Mouse (Mus musculus) cortical plate, adult 2 months (tissue): ENCODE results near the gene Sox15. TPM values are rescaled to one million over a fixed set of nuclear protein-coding genes. Genes with fewer than 3 reads are reported as not detected.
"Not testable (repeated sequence)": the region's sequence is repeated elsewhere in the genome, so short reads cannot be mapped to it uniquely, and the experiment has no call there.

ENCODE experiments used
- H3K27ac ChIP-seq: fragments of 200-500 bp; 2 replicates; pipeline ENCODE4 v1.5.1; 2012; ENCODE audit warnings: low read length, control low read depth, inconsistent platforms; ENCODE audit not compliant: insufficient read depth
- H3K4me1 ChIP-seq: fragments of 200-500 bp; 2 replicates; pipeline ENCODE4 v1.6.1; 2011; ENCODE audit warnings: low read length; ENCODE audit not compliant: control insufficient read depth, insufficient read depth
- H3K4me3 ChIP-seq: fragments of 200-500 bp; 2 replicates; pipeline ENCODE4 v1.5.1; 2011; ENCODE audit warnings: mild to moderate bottlenecking, low read length, control low read depth; ENCODE audit not compliant: insufficient read depth
- CTCF ChIP-seq: fragments of 200-500 bp; IDR thresholded peaks from 2 replicates; pipeline ENCODE4 v1.5.1; 2011; ENCODE audit warnings: mild to moderate bottlenecking, control low read depth, low read length; ENCODE audit not compliant: insufficient read depth; ENCODE audit errors: extremely low read depth
- POLR2A ChIP-seq: fragments of 200-500 bp; IDR thresholded peaks from 2 replicates; pipeline ENCODE4 v1.6.1; 2011; ENCODE audit warnings: mild to moderate bottlenecking, low read length, control low read depth; ENCODE audit not compliant: insufficient read depth; ENCODE audit errors: extremely low read depth
- polyA plus RNA-seq: library from polyadenylated mRNA; depleted of rRNA; stranded (reverse); fragments of >200 nt; gene quantifications from 2 replicates; pipeline ENCODE4 v1.2.3, GENCODE M21; 2012; rRNA removed

Sox15 gene
- 0.25 and 0.28 TPM in 2 replicates for polyA plus RNA-seq

DNA sequence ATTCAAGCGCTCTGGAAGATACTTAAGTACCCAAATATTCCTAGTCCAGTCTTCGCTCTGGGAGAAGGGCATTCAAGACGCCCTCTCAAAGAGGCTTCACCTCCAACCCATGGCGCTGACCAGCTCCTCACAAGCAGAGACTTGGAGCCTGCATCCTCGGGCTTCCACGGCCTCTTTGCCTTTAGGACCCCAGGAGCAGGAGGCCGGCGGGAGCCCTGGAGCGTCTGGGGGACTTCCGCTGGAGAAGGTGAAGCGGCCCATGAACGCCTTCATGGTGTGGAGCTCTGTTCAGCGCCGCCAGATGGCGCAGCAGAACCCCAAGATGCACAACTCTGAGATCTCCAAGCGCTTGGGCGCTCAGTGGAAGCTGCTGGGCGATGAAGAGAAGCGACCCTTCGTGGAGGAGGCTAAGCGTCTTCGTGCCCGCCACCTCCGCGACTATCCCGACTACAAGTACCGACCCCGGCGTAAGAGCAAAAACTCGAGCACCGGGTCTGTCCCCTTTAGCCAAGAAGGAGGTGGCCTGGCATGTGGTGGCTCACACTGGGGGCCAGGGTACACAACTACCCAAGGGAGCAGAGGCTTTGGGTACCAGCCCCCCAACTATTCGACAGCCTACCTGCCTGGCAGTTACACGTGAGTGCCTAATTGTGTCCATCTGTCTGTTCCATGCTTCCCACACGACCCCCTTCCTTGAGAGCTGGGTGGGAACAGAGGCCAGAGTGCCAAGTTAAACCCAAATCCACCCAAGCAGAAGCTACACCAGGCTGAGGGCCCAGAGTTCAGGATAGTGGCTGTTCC, at the start of gene Sox15:
TSS of gene Sox15 (plus strand) at position 51 of the 801 bp plus-strand sequence.
- Histone ChIP-seq H3K4me3 (no peak within 1 kb of the TSS), H3K4me1 (no peaks in the 10 kb centered on the region), H3K27ac (no peak within 1 kb of the TSS)
- TF ChIP-seq POLR2A (no peak), CTCF (peak; percentile 65)

DNA sequence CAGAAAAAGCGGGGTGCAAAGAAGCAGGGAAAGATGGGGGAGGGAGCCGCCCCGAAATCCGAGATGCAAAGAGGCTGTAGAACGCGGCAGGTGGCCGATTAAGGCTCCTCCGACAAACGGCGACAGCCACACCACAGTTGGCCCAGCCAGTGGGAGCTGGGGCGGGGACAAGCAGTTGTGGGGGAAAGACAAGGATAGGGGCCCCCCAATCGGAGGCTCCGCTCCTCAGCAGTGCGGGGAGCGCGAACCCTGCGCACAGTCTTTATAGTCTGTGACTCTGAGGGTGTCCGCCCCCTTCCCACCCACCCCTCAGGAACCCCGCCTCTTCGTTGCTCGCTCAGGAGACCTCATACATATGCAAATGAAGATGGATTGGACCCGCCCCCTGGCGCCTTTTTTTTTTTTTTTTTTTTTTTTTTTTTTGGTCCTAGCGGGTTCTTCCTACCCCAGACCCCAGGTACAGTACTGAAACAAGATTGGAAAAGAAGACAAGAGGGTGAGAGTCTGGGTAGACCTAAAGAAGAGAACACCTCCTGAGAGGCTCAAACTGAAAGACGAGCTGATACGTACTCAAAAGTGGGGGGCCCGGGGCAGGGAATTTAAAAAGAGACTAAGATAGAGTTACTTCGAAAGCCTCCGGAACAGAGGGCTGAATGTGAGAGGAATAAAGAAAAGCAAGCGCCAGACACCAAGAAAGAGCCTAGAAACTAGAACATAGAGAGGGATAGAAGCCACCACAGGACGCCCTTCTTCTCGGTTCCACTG, 49.2 kb upstream of the Sox15 start, which contains the start of gene Atp1b2:
TSS of gene Atp1b2 (minus strand) at position 217 of the 765 bp plus-strand sequence.
- TF ChIP-seq POLR2A (peak; percentile 95), CTCF (no peak)
- Histone ChIP-seq H3K4me3 (peak within 1 kb of the TSS; percentile 61), H3K4me1 (no peaks in the 10 kb centered on the region; the same call in 1 of the 2 replicates), H3K27ac (peak within 1 kb of the TSS; percentile 95)

DNA sequence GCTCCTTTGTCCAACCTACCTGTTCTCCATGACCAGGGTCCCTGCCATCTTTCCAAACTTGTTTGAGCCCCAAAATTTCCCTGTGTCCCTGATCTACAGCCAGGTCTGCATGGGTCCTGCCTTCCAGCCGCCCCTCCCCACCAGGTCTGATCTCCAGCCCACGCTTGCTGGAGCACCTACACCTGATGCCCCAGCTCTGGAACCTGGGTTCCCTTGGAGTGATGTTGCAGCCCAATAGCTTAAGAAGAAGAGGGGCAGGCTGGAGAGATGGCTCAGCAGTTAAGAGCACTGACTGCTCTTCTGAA, 48.7 kb upstream of the Sox15 start:
- H3K4me3 ChIP-seq, result peak overlapping the region; percentile 61; the same call in 1 of the 2 replicates
- no peaks in the 10 kb centered on the region; the same call in 1 of the 2 replicates for H3K4me1 ChIP-seq
- no peak overlapping the region for H3K27ac ChIP-seq
- TF ChIP-seq POLR2A (no peak), CTCF (no peak)

GRCm38 (mm10) chr11:69606832-69607231, 48.3 kb upstream of the Sox15 start:
- Histone ChIP-seq H3K4me1 (no peaks in the 10 kb centered on the region; the same call in 1 of the 2 replicates), H3K27ac (no peak overlapping the region), H3K4me3 (no peak overlapping the region)
- TF ChIP-seq POLR2A, result no peak
- no peak for TF ChIP-seq CTCF

GRCm38 (mm10) chr11:69608525-69608924, 46.6 kb upstream of the Sox15 start:
- Histone ChIP-seq H3K4me1 (no peaks in the 10 kb centered on the region; the same call in 1 of the 2 replicates), H3K4me3 (no peak overlapping the region), H3K27ac (no peak overlapping the region)
- no peak for TF ChIP-seq CTCF

DNA sequence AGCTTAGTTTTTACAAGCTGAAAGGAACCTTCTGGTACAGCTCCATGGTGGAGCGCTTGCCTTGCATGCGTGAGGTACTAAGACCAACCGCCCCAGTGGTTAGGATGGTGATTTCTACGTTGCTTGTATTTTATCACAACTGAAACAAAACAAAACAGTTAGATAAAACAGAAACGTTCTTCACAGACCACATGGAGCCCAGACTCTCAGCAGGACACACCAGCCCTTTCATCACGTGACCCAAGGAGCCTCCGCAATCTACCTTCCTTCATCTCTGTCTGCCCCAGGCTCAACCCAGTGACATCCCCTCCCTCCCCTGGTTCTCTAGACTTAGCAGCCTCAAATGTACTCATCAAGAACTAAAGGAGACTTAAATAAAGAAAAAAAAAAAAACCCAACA, 45.7 kb upstream of the Sox15 start:
- Histone ChIP-seq H3K4me3 (no peak overlapping the region), H3K27ac (no peak overlapping the region), H3K4me1 (no peaks in the 10 kb centered on the region; the same call in 1 of the 2 replicates)
- no peak for TF ChIP-seq CTCF
- TF ChIP-seq POLR2A, result no peak

DNA sequence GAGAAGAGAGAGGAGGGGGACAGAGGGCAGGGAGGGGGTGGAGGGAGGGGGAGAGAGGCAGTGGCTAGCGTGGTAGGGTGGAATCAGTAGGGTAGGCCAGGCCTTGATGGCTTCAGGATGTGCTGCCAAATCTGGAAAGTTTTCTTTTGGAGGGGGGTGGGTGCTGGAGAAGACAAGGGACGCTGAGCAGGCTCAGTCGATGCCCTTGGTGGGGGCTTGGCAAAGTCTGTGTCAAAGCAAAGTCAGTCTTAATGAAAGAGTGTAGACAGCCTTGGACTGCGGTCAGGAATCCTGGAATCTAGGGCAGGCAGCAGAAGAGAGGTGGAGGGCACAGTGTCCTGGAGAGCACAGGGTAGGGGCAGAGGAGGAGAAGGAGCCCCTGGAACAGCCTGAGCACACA, 44.2 kb upstream of the Sox15 start:
- TF ChIP-seq POLR2A (no peak), CTCF (no peak)
- no peak overlapping the region for H3K27ac ChIP-seq

DNA sequence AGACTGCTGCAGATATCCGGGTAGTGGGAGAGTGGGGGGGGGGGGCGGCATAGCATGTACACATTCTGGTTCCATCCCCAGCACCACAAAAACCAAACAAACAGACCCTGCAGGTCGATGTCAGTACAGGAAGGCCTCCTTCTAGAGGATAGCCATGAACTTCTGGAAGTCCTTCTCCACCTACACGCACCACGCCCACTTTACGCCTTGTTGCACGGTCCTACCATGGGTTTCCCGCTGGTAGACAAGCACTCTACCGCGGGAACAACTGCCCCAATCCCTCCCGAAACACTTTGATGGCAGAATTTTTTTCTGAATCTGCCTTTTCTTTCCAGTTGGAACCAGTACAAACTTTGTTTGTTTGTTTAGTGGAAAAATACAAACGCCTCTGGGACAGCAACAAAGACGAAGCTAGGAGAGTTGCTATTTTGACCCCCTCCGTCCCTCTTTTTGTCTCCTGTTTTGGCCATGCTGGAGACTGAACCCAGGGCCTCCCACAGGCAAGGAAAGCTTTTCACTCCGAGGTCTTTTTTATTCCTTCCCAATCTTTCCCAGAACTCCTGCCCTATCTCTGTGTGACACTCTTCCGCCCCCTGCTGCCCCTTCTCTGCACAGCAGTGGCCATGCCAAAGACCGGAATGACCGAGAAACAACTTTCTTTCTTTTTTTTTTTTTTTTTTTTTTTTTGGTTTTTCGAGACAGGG, 41.4 kb upstream of the Sox15 start:
- Histone ChIP-seq H3K27ac (no peak overlapping the region; the same call in 1 of the 2 replicates), H3K4me1 (no peaks in the 10 kb centered on the region), H3K4me3 (no peak overlapping the region)
- TF ChIP-seq CTCF, result peak; percentile 82
- TF ChIP-seq POLR2A, result no peak

More for the DNA sequence above, 44.2 kb upstream of the Sox15 start:
- no peaks in the 10 kb centered on the region; the same call in 1 of the 2 replicates for H3K4me1 ChIP-seq
- no peak overlapping the region for H3K4me3 ChIP-seq

DNA sequence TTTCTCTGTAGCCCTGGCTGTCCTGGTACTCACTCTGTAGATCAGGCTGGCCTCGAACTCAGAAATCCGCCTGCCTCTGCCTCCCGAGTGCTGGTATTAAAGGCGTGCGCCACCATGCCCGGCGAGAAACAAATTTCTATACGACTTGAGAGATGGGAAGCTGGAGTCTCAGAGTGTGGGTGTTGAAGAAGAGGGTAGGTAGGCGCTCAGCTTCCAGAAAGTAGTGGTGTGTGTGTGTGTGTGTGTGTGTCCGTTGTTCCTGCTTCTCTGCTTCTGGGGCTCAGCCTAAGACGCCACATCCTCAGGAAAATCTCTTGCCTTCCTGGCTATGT, 40.9 kb upstream of the Sox15 start:
- H3K27ac ChIP-seq, H3K4me1 ChIP-seq, H3K4me3 ChIP-seq: not testable (repeated sequence)
